Mouse (Mus musculus) adrenal gland (tissue): ENCODE data around the gene Bcas3.

Experiments used
- intact Hi-C: fragments of 180-260 bp; cut with DNase I; formaldehyde crosslinking; loops from one replicate; pipeline ENCODE4 v1.15.1; 2025

Gene Bcas3

GRCm38 (mm10) chr11:85525501-85525885 is 172.5 kb downstream of the Bcas3 start:
- intact Hi-C loops: loop anchor here (10.0 kb wide), 1 partner anchor 209 kb away; no protein-coding TSS in a partner anchor

DNA sequence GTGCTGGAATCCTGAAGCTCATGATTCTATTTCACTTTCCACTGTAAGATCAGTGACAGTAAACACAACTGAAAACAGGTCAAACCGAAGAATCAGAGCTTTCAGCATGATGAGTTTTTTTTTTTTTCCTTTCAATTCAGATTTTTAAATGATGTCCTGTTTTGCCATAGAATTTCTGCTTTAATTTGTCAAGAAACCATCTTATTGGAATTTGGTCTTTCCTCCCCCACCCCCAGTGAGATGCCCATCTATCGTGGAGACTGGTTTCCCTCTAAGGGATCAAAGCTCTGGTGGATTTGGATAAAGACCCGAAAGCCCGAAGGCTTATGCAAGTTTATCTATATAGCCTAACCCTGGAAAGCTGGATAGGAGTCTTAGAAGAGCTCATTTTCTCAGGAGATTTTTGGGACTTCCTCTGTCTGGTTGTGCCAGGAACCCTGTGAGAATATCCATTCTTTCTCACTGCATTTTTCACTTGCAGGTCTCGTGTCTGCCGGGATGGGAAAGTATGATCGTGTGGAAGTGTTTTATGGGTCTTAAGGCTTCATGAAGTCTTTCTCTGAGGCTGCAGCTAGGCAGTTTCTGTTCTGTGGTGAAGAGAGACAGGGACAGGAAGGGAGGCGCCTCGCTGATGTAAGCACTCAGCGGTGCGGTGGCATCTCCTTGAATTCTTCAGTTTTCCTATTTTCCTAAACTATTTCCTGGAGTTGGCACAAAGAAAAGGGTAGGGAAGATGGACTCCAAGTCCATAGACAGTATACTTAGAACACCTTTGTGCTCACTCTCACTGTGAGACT is 173.2 kb downstream of the Bcas3 start:
- intact Hi-C loops: loop anchor here (10.0 kb wide), 1 partner anchor 209 kb away; no protein-coding TSS in a partner anchor

GRCm38 (mm10) chr11:85527261-85527660 is 174.3 kb downstream of the Bcas3 start:
- intact Hi-C loops: loop anchor here (10.0 kb wide), 1 partner anchor 208 kb away; no protein-coding TSS in a partner anchor

- intact Hi-C loops: loop anchor here (10.0 kb wide), 1 partner anchor 205 kb away; no protein-coding TSS in a partner anchor
These were observed 176.7 kb downstream of the Bcas3 start for GRCm38 (mm10) chr11:85529531-85530285.

GRCm38 (mm10) chr11:85540989-85541388 is 188.0 kb downstream of the Bcas3 start:
- intact Hi-C loops: no loop called here

GRCm38 (mm10) chr11:85543311-85543710 is 190.3 kb downstream of the Bcas3 start:
- intact Hi-C loops: no loop called here

DNA sequence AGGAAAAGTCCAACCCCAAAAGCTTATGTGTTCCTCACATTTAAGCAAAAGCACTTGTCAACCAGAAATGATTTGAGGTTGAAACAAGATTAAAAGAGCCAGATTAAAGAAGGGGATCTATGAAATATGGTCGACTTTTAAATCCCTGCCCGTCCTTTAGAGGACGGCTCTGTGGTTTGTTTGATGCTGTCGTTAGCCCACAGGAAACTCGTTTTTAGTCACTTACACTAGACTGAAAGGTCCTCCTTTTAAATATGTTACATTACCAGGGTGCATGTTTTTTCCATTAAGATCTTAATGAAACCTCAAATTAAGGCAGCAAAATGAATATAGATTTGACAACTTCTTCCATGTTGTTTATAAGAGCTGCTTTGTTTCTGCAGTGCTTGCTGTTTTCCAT is 192.6 kb downstream of the Bcas3 start:
- intact Hi-C loops: no loop called here

DNA sequence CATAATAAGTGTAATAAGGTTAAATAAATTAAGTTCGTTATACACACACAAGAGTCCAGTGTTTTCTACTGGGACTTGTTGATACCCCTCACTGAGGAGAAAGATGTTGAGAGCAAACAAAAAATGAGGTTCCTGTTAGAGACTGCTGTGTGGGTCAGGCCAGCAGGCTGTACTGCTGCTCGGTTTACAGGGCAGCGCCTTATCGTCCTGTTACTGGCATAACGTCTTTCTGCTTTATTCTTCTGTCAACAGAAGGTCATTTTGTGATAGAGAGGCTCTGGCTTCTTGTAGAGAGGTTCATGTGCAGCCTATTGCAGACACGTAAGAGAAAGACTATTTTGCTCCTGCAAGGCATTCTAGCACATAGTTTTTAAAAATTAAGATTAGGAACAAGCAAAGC is 195.0 kb downstream of the Bcas3 start:
- intact Hi-C loops: no loop called here

DNA sequence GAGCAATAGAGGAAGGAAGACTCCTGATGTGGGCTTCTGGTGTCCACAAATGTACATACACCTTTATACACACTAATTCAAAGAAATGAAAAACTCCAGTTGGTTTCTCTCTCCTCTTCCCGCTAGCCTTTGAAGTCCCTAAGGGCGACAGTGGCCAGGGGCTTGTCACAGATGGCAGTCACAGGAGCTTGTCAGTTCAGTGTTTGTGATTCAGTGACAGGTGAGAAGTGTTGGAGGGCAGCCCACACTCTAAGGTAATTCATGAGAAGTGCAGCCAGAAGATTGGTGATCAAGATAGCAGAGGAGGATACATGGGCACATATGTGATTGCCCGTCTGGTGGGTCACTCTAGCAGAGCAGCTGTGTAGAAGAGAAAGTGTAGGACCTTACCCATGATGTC is 196.7 kb downstream of the Bcas3 start:
- intact Hi-C loops: no loop called here

DNA sequence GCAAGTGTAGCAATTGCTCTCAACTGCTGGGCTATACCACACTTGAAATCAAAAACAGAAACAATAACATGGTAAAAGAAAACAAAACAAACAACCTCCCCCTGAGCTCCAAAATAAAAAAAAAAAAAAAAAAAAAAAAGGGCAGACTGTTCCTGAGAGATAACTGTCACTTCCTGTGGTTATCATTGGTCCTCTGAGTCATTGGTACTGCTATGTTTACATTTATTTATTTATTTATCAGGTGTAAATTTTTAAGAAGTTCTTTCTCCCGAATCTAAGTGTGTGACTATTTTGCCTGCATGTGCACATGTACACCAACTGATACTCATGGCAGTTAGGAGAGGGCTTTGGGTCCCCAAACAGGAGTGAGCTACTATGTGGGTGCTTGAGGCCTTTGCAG is 202.1 kb downstream of the Bcas3 start:
- intact Hi-C loops: no loop called here

GRCm38 (mm10) chr11:85555721-85556120 is 202.8 kb downstream of the Bcas3 start:
- intact Hi-C loops: no loop called here

- intact Hi-C loops: no loop called here
These were observed 212.1 kb downstream of the Bcas3 start for GRCm38 (mm10) chr11:85565068-85565467.

GRCm38 (mm10) chr11:85571040-85571439 is 218.1 kb downstream of the Bcas3 start:
- intact Hi-C loops: no loop called here

GRCm38 (mm10) chr11:85571936-85572335 is 219.0 kb downstream of the Bcas3 start:
- intact Hi-C loops: no loop called here

GRCm38 (mm10) chr11:85572590-85572989 is 219.6 kb downstream of the Bcas3 start:
- intact Hi-C loops: no loop called here

- intact Hi-C loops: no loop called here
These were observed 221.5 kb downstream of the Bcas3 start for GRCm38 (mm10) chr11:85574496-85574895.

DNA sequence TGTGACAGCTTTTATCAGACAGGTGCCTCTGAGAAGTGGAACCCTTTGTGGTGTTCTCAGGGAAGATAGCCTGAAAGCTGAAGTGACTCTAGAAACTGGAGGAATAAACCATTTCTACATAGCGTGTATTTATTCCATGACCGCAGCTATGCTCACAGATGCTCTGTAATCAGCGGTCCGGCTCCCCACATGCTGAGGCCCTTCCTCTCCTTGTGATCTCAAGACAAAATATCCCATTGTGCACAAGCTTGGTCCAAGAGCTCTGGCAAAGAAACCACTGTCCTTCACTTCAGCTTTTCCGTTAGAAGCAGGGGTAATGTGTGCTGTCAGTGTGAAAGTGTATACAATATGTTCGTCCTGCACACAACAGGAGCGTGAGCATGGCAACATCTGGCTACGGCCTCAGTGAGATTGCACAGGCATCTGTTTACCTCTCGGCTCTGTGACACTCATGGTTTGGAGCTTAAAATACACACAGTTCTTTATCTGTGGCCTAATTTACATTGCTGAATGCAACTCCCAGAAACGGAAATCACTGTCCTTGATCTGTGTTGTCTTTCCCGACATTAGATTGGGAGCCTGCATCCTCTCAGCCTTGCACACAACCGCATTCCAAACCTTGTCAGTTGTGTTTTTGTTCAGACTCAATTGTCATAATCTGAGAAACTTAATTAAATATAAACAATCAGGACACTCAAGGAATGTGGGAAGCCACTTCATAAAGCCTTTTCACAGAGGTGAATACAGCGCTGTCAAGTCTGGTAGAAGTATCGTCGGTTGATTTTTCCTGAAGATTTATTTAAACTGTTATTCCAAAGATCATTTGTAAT is 225.1 kb downstream of the Bcas3 start:
- intact Hi-C loops: no loop called here

DNA sequence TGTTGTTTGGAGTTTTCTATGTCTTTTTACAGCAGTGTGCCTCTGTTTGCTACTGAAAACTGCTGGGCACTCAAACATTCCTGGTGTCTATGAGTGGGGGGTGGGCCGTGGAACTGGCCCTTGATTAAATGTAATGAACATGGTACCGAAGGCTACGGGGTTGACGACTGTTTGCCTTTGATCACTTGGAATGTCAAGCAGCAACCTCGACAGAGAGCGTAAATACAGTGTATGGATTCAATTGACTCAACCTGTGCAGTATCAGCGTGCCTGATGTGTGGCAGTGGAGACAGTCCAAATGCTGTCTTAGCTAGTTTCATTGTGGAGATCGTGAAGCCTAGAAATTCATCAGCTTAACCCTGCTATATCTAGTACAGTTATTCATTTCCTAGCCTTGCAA is 231.1 kb downstream of the Bcas3 start:
- intact Hi-C loops: no loop called here

DNA sequence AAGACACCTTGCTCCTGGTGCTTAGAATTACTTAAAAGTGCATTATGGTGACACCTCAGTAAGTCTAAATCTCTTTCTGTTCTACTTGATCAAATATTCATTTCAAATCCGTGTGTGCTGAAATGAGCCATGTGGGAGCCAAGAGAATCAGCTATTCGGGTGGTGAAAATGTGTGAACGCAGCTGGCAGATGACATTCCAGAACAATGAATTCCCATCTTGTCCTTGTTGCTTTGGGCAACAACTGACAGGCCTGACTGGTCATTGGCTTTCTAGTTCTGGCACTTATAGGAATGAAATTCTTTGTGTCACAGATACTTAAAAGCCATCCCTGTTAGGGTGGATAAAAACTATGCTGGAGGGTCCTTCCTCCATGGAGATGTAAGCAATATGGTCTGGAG is 240.7 kb downstream of the Bcas3 start:
- intact Hi-C loops: no loop called here

DNA sequence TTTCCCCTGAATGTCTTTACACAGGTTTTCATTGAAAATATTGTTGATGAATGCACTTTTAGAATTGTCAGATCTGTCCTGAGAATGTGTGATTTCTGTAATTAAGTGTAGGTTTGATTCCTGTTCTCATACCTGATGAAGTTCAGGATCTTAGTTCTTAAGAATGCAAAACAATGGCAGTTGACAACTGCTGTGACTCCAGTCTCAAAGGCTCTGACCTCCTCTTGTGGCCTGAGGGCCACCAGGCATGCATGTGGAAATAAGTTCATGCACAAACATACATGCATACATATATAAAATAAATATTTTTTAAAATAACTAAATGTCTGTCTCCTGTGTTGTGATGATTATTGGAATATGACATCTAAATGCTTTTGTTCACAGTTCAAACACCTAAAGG is 246.3 kb downstream of the Bcas3 start:
- intact Hi-C loops: no loop called here

- intact Hi-C loops: no loop called here
These were observed 250.8 kb downstream of the Bcas3 start for GRCm38 (mm10) chr11:85603546-85604322.
